Mouse (Mus musculus): Measurements from ENCODE around the gene Abcc9. TPM values are rescaled to one million over a fixed set of nuclear protein-coding genes. Genes with fewer than 3 reads are reported as not detected.

Gene Abcc9
- polyA plus RNA-seq, 1 experiment = 0.36 TPM

- TF ChIP-seq MAX (IDR thresholded peaks at IDR 0.05; ENCODE audit: low read depth) (no peak), MYOG (IDR thresholded peaks at IDR 0.05; ENCODE audit: control insufficient read depth in 1 of 3, insufficient read depth in 1 of 3, insufficient read length in 2 of 3, low read depth in 2 of 3) (no peak), TCF3 (IDR thresholded peaks at IDR 0.05; ENCODE audit: insufficient read length, low read depth) (no peak), SRF (IDR thresholded peaks at IDR 0.05; ENCODE audit: control insufficient read depth, insufficient read length, low read depth) (no peak), POLR2AphosphoS2 (IDR thresholded peaks at IDR 0.05; ENCODE audit: insufficient read length, low read depth) (no peak), CEBPB (IDR thresholded peaks at IDR 0.05; ENCODE audit: insufficient read depth, poor library complexity, severe bottlenecking) (no peak)
- Histone ChIP-seq H3K27me3 (ENCODE audit: control insufficient read depth, insufficient read depth, insufficient read length) (no peaks in the 10 kb centered on the region), H3K79me2 (ENCODE audit: control insufficient read depth, insufficient read depth) (no peaks in the 10 kb centered on the region), H3K4me3 (no peak overlapping the region), H3K36me3 (ENCODE audit: control insufficient read depth, insufficient read depth) (no peaks in the 10 kb centered on the region), H3ac (ENCODE audit: control insufficient read depth, insufficient read length) (no peak overlapping the region), H3K4me2 (ENCODE audit: low read depth) (no peak overlapping the region)
Measured at GRCm38 (mm10) chr6:142609401-142610373, 92.4 kb downstream of the Abcc9 start.

GRCm38 (mm10) chr6:142607080-142607479 lies 95.0 kb downstream of the Abcc9 start:
- Histone ChIP-seq H3K4me3 (no peak overlapping the region), H3ac (ENCODE audit: control insufficient read depth, insufficient read length) (no peak overlapping the region), H3K4me2 (ENCODE audit: low read depth) (no peak overlapping the region), H3K79me2 (ENCODE audit: control insufficient read depth, insufficient read depth) (no peaks in the 10 kb centered on the region), H3K36me3 (ENCODE audit: control insufficient read depth, insufficient read depth) (no peaks in the 10 kb centered on the region), H3K27me3 (ENCODE audit: control insufficient read depth, insufficient read depth, insufficient read length) (no peaks in the 10 kb centered on the region)
- TF ChIP-seq REST (IDR thresholded peaks at IDR 0.05; ENCODE audit: insufficient read depth, insufficient read length) (no peak), TCF12 (IDR thresholded peaks at IDR 0.05; ENCODE audit: insufficient read depth, poor library complexity, severe bottlenecking) (no peak), SRF (IDR thresholded peaks at IDR 0.05; ENCODE audit: control insufficient read depth, insufficient read length, low read depth) (no peak), TCF3 (IDR thresholded peaks at IDR 0.05; ENCODE audit: insufficient read length, low read depth) (no peak), E2F4 (IDR thresholded peaks at IDR 0.05; ENCODE audit: insufficient read depth) (no peak), POLR2AphosphoS2 (IDR thresholded peaks at IDR 0.05; ENCODE audit: insufficient read length, low read depth) (no peak), CEBPB (IDR thresholded peaks at IDR 0.05; ENCODE audit: insufficient read depth, poor library complexity, severe bottlenecking) (no peak), MYOG (IDR thresholded peaks at IDR 0.05; ENCODE audit: control insufficient read depth in 1 of 3, insufficient read depth in 1 of 3, insufficient read length in 2 of 3, low read depth in 2 of 3) (no peak), MYOD1 (IDR thresholded peaks at IDR 0.05; ENCODE audit: control insufficient read depth in 1 of 3, insufficient read length in 2 of 3, low read depth in 2 of 3) (no peak), POLR2A (IDR thresholded peaks at IDR 0.05; ENCODE audit: insufficient read length, low read depth) (no peak), MAX (IDR thresholded peaks at IDR 0.05; ENCODE audit: low read depth) (no peak), USF1 (IDR thresholded peaks at IDR 0.05; ENCODE audit: low read depth) (no peak)

- no peaks in the 10 kb centered on the region for H3K36me3 ChIP-seq (ENCODE audit: control insufficient read depth, insufficient read depth)
- no peak overlapping the region for H3ac ChIP-seq (ENCODE audit: control insufficient read depth, insufficient read length)
- H3K27me3 ChIP-seq (ENCODE audit: control insufficient read depth, insufficient read depth, insufficient read length) = no peaks in the 10 kb centered on the region
- no peak overlapping the region for H3K4me3 ChIP-seq
- no peak for TF ChIP-seq POLR2AphosphoS2 (IDR thresholded peaks at IDR 0.05; ENCODE audit: insufficient read length, low read depth)
- TF ChIP-seq MAX (IDR thresholded peaks at IDR 0.05; ENCODE audit: low read depth) = no peak
- TF ChIP-seq SRF (IDR thresholded peaks at IDR 0.05; ENCODE audit: control insufficient read depth, insufficient read length, low read depth) = no peak
- no peak for TF ChIP-seq TCF3 (IDR thresholded peaks at IDR 0.05; ENCODE audit: insufficient read length, low read depth)
- TF ChIP-seq REST (IDR thresholded peaks at IDR 0.05; ENCODE audit: insufficient read depth, insufficient read length) = no peak
- TF ChIP-seq MYOD1 (IDR thresholded peaks at IDR 0.05; ENCODE audit: control insufficient read depth in 1 of 3, insufficient read length in 2 of 3, low read depth in 2 of 3) = no peak
- no peak for TF ChIP-seq POLR2A (IDR thresholded peaks at IDR 0.05; ENCODE audit: insufficient read length, low read depth)
- no peak for TF ChIP-seq TCF12 (IDR thresholded peaks at IDR 0.05; ENCODE audit: insufficient read depth, poor library complexity, severe bottlenecking)
- TF ChIP-seq E2F4 (IDR thresholded peaks at IDR 0.05; ENCODE audit: insufficient read depth) = no peak
- no peak for TF ChIP-seq USF1 (IDR thresholded peaks at IDR 0.05; ENCODE audit: low read depth)
- no peak for TF ChIP-seq MYOG (IDR thresholded peaks at IDR 0.05; ENCODE audit: control insufficient read depth in 1 of 3, insufficient read depth in 1 of 3, insufficient read length in 2 of 3, low read depth in 2 of 3)
- no peak for TF ChIP-seq CEBPB (IDR thresholded peaks at IDR 0.05; ENCODE audit: insufficient read depth, poor library complexity, severe bottlenecking)
- no peaks in the 10 kb centered on the region for H3K79me2 ChIP-seq (ENCODE audit: control insufficient read depth, insufficient read depth)
- H3K4me2 ChIP-seq (ENCODE audit: low read depth) = no peak overlapping the region
Measured at GRCm38 (mm10) chr6:142602772-142603171, 99.3 kb downstream of the Abcc9 start.

GRCm38 (mm10) chr6:142578831-142579230 lies 123.3 kb downstream of the Abcc9 start:
- Histone ChIP-seq H3K4me3 (no peak overlapping the region), H3K79me2 (ENCODE audit: control insufficient read depth, insufficient read depth) (no peaks in the 10 kb centered on the region), H3ac (ENCODE audit: control insufficient read depth, insufficient read length) (no peak overlapping the region), H3K4me2 (ENCODE audit: low read depth) (no peak overlapping the region), H3K27me3 (ENCODE audit: control insufficient read depth, insufficient read depth, insufficient read length) (no peaks in the 10 kb centered on the region), H3K36me3 (ENCODE audit: control insufficient read depth, insufficient read depth) (no peaks in the 10 kb centered on the region)
- TF ChIP-seq POLR2A (IDR thresholded peaks at IDR 0.05; ENCODE audit: insufficient read length, low read depth) (no peak), MYOD1 (IDR thresholded peaks at IDR 0.05; ENCODE audit: control insufficient read depth in 1 of 3, insufficient read length in 2 of 3, low read depth in 2 of 3) (no peak), TCF3 (IDR thresholded peaks at IDR 0.05; ENCODE audit: insufficient read length, low read depth) (no peak), REST (IDR thresholded peaks at IDR 0.05; ENCODE audit: insufficient read depth, insufficient read length) (no peak), POLR2AphosphoS2 (IDR thresholded peaks at IDR 0.05; ENCODE audit: insufficient read length, low read depth) (no peak)
